9 mouse cellular contexts compared by ENCODE assay signal in the genomic region with DNA sequence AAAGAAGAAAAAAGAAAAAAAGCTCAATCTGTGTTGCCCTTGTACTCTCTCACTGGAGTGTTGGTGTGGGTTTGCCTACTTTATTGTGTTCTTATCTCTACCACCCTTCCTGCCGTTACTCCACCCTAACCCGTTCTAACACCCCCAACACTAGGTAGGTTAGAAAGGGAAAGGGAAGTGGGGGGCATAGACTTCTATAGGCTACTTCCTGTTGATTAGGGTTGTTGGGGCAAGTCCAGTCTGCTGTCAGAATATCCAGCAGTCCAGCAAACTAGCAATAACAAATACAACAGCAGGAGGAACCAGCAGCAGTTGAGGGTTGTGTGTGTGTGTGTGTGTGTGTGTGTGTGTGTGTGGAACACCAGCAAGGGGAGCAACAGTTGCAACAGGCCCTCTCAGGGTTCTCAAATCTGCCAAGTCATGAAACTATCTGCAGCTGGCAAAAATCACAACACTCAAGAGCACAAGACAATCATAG. TPM values are rescaled to one million over a fixed set of nuclear protein-coding genes. Genes with fewer than 3 reads are reported as not detected.
DNase-seq lines count a peak whose midpoint lies in the region; ATAC-seq and TF ChIP-seq lines count a peak whose summit lies in the region.
"Had no signal": no experiment of that assay in that cellular context is flagged by ENCODE, and none has a peak within 500 bp of the region (broad histone marks: within the 10 kb centered on the region; RNA-seq: fewer than 3 reads in every experiment).

No protein-coding gene starts in this region.

- no peak overlapping the region for H3K9ac ChIP-seq in heart, adult 2 months (ENCODE audit: low read depth, low read length)
- H3K9ac ChIP-seq in heart, postnatal 0 days (replicated peaks; ENCODE audit: low read depth, low read length), result no peak overlapping the region
- H3K9ac ChIP-seq: limb, embryonic 12.5 days had no signal

- no peak for TF ChIP-seq EP300 in heart, adult 2 months (IDR thresholded peaks at IDR 0.05; ENCODE audit: insufficient read depth, low read depth, low read length)
- TF ChIP-seq EP300 in heart, postnatal 0 days (IDR thresholded peaks at IDR 0.05; ENCODE audit: low read depth), result no peak

- peak; percentile 76 for ATAC-seq in CD4-positive, CD25-positive, alpha-beta regulatory T cell, adult 4 months
- 0 out of 2 replicates have a peak, but pooled peaks have one; percentile 36 for ATAC-seq in heart, postnatal 0 days (ENCODE audit: insufficient read depth, low read depth)

- peak overlapping the region; percentile 36; the same call in 1 of the 2 replicates for H3K27ac ChIP-seq in heart, adult 2 months
- H3K27ac ChIP-seq in heart, postnatal 0 days (ENCODE audit: low read depth), result peak overlapping the region; percentile 64
- H3K27ac ChIP-seq: limb, embryonic 12.5 days had no signal

- intact Hi-C loops in heart, adult 2 months (cut with DNase I), result no loop called here

- H3K4me2 ChIP-seq in heart, postnatal 0 days (ENCODE audit: low read depth, low read length), result peak overlapping the region; percentile 37; the same call in 1 of the 2 replicates
- H3K4me2 ChIP-seq: limb, embryonic 12.5 days had no signal

- no peak overlapping the region for H3K4me3 ChIP-seq in heart, adult 2 months
- no peak overlapping the region for H3K4me3 ChIP-seq in heart, postnatal 0 days (ENCODE audit: low read depth, low read length)
- H3K4me3 ChIP-seq: limb, embryonic 12.5 days had no signal

- peak in 1 of 2 experiments; percentile 22 for DNase-seq in heart, adult 2 months
- DNase-seq in heart, adult 9 months (ENCODE audit: low spot score in 2 of 2), result no peak
- peak; percentile 19 for DNase-seq in heart, postnatal 0 days (ENCODE audit: low spot score)
- peak; percentile 55 for DNase-seq in lung, postnatal 36 days
- DNase-seq in embryo, embryonic 10.5 days (ENCODE audit: low spot score), result no peak
- no peak for DNase-seq in kidney, postnatal 14 days
- DNase-seq in cerebellum, postnatal 4 days (ENCODE audit: low spot score in 2 of 2), result no peak

- H3K27me3 ChIP-seq in heart, adult 2 months (ENCODE audit: control insufficient read depth, insufficient read depth, low read length), result no peaks in the 10 kb centered on the region
- no peaks in the 10 kb centered on the region for H3K27me3 ChIP-seq in heart, postnatal 0 days (ENCODE audit: control insufficient read depth, insufficient read depth, low read length)
- H3K27me3 ChIP-seq: limb, embryonic 12.5 days had no signal

- no peaks in the 10 kb centered on the region for H3K9me3 ChIP-seq in heart, postnatal 0 days (replicated peaks; ENCODE audit: control insufficient read depth, low read length)
- H3K9me3 ChIP-seq: limb, embryonic 12.5 days had no signal

- WGBS in heart, adult 2 months, result 6% methylated on average over 2 of the region's 2 CpGs
- 15% methylated on average over 2 of the region's 2 CpGs for WGBS in heart, postnatal 0 days

- peaks cover 3% of the 10 kb centered on the region for H3K79me2 ChIP-seq in heart, adult 2 months (replicated peaks; ENCODE audit: control insufficient read depth, insufficient read depth, low read length)

- peaks cover 13% of the 10 kb centered on the region for H3K4me1 ChIP-seq in heart, adult 2 months (ENCODE audit: control insufficient read depth, insufficient read depth, low read length)
- H3K4me1 ChIP-seq in heart, postnatal 0 days (ENCODE audit: control insufficient read depth, insufficient read depth), result peaks cover 25% of the 10 kb centered on the region
- H3K4me1 ChIP-seq: limb, embryonic 12.5 days had no signal

- no peak for TF ChIP-seq POLR2A in heart, adult 2 months (IDR thresholded peaks at IDR 0.05; ENCODE audit: insufficient read depth, low read depth, low read length)

- peaks cover 13% of the 10 kb centered on the region for H3K36me3 ChIP-seq in heart, adult 2 months (ENCODE audit: control insufficient read depth, insufficient read depth, low read length)
- peaks cover 25% of the 10 kb centered on the region for H3K36me3 ChIP-seq in heart, postnatal 0 days (replicated peaks; ENCODE audit: control insufficient read depth, insufficient read depth, low read length)

- no peak for TF ChIP-seq CTCF in heart, adult 2 months (IDR thresholded peaks at IDR 0.05)
- TF ChIP-seq CTCF in heart, postnatal 0 days (IDR thresholded peaks at IDR 0.05; ENCODE audit: low read depth), result no peak

RNA-seq across cellular contexts. Expression of a gene that starts 10.4 kb away (rescaled TPM):
- total RNA-seq in heart, adult 2 months (2021), result 10 to 100 TPM; 21.5 to 21.7 TPM
- 11.7 and 16.6 TPM in 2 replicates for polyA plus RNA-seq in heart, adult 2 months (2012; rRNA removed)
- 10 to 100 TPM; 87.7 to 96.3 TPM for polyA plus RNA-seq in CD4-positive, CD25-positive, alpha-beta regulatory T cell, adult 4 months (2017; shearing (Covaris generic))
- 62.4 and 68.5 TPM in 2 replicates for total RNA-seq in heart, postnatal 0 days (2014; rRNA removed; ENCODE audit: low replicate concordance)
- 69.8 and 73.0 TPM in 2 replicates for polyA plus RNA-seq in heart, postnatal 0 days (2015; fragmentation: Nextera tagmentation; extraction: Ambion mirVana)

Comparison
In these comparisons a context has a peak if more than half of its experiments do, and no peak if none do; other contexts are left out.
1. DNase-seq: peak in heart, postnatal 0 days (single experiment) and lung, postnatal 36 days (single experiment); none in heart, adult 9 months (0 of 2), embryo, embryonic 10.5 days (single experiment), kidney, postnatal 14 days (single experiment) and cerebellum, postnatal 4 days (0 of 2).